9 mouse cellular contexts compared by ENCODE assay signal in genomic region chr11:114851269-114851607, GRCm38 (mm10). TPM values are rescaled to one million over a fixed set of nuclear protein-coding genes. Genes with fewer than 3 reads are reported as not detected.
DNase-seq lines count a peak whose midpoint lies in the region; ATAC-seq and TF ChIP-seq lines count a peak whose summit lies in the region.
"Had no signal": no experiment of that assay in that cellular context is flagged by ENCODE, and none has a peak within 500 bp of the region (broad histone marks: within the 10 kb centered on the region; RNA-seq: fewer than 3 reads in every experiment).

No protein-coding gene starts in this region.

- ATAC-seq in kidney, embryonic 14.5 days (ENCODE audit: low FRiP score, low TSS enrichment): peak; percentile 10; the same call in 1 of the 2 replicates
- 0 out of 2 replicates have a peak, but pooled peaks have one; percentile 4 for ATAC-seq in embryonic facial prominence, embryonic 12.5 days (ENCODE audit: insufficient number of reproducible peaks, insufficient read depth, low FRiP score, low TSS enrichment)
- peak; percentile 16; the same call in 1 of the 2 replicates for ATAC-seq in neural tube, embryonic 13.5 days (ENCODE audit: low read depth)

- H3K9ac ChIP-seq in kidney, embryonic 14.5 days (ENCODE audit: low read depth, low read length): peak overlapping the region; percentile 95
- peak overlapping the region; percentile 94 for H3K9ac ChIP-seq in embryonic facial prominence, embryonic 12.5 days
- H3K9ac ChIP-seq in neural tube, embryonic 13.5 days: peak overlapping the region; percentile 72

- peak overlapping the region; percentile 79 for H3K4me3 ChIP-seq in kidney, embryonic 14.5 days (ENCODE audit: low read length)
- peak overlapping the region; percentile 66 for H3K4me3 ChIP-seq in bone marrow macrophage, adult 2 months (ENCODE audit: insufficient read depth, low read length)
- peak overlapping the region; percentile 89 for H3K4me3 ChIP-seq in embryonic facial prominence, embryonic 12.5 days
- peak overlapping the region; percentile 85 for H3K4me3 ChIP-seq in limb, embryonic 10.5 days
- H3K4me3 ChIP-seq in neural tube, embryonic 13.5 days: peak overlapping the region; percentile 59

- no peak for TF ChIP-seq CTCF in bone marrow macrophage, adult 2 months (IDR thresholded peaks at IDR 0.05; ENCODE audit: low read depth, low read length)

- H3K9me3 ChIP-seq in kidney, embryonic 14.5 days (ENCODE audit: control insufficient read depth, low read length): no peaks in the 10 kb centered on the region
- H3K9me3 ChIP-seq in embryonic facial prominence, embryonic 12.5 days: no peaks in the 10 kb centered on the region
- no peaks in the 10 kb centered on the region for H3K9me3 ChIP-seq in limb, embryonic 10.5 days (replicated peaks)
- no peaks in the 10 kb centered on the region for H3K9me3 ChIP-seq in neural tube, embryonic 13.5 days

- H3K27ac ChIP-seq in kidney, embryonic 14.5 days (ENCODE audit: low read depth, low read length): peak overlapping the region; percentile 94
- no peak overlapping the region for H3K27ac ChIP-seq in bone marrow macrophage, adult 2 months (ENCODE audit: insufficient read depth, low read depth, low read length)
- H3K27ac ChIP-seq in embryonic facial prominence, embryonic 12.5 days: peak overlapping the region; percentile 96
- H3K27ac ChIP-seq in limb, embryonic 10.5 days: peak overlapping the region; percentile 93
- H3K27ac ChIP-seq in neural tube, embryonic 13.5 days (replicated peaks): peak overlapping the region; percentile 62

- H3K36me3 ChIP-seq in kidney, embryonic 14.5 days (ENCODE audit: control insufficient read depth, insufficient read depth, low read length): no peaks in the 10 kb centered on the region
- H3K36me3 ChIP-seq in embryonic facial prominence, embryonic 12.5 days: no peaks in the 10 kb centered on the region
- H3K36me3 ChIP-seq in limb, embryonic 10.5 days: peaks cover 5% of the 10 kb centered on the region; the same call in 1 of the 2 replicates
- no peaks in the 10 kb centered on the region for H3K36me3 ChIP-seq in neural tube, embryonic 13.5 days

- no peak for TF ChIP-seq POLR2A in bone marrow macrophage, adult 2 months (IDR thresholded peaks at IDR 0.05; ENCODE audit: borderline replicate concordance, low read depth, low read length)

- under 1% methylated on average over 27 of the region's 27 CpGs for WGBS in kidney, embryonic 14.5 days
- under 1% methylated on average over 27 of the region's 27 CpGs for WGBS in embryonic facial prominence, embryonic 12.5 days
- under 1% methylated on average over 27 of the region's 27 CpGs for WGBS in limb, embryonic 10.5 days
- WGBS in neural tube, embryonic 13.5 days: under 1% methylated on average over 27 of the region's 27 CpGs

- H3K4me1 ChIP-seq in kidney, embryonic 14.5 days (ENCODE audit: control insufficient read depth, insufficient read depth, low read length): peaks cover 47% of the 10 kb centered on the region
- peaks cover 6% of the 10 kb centered on the region for H3K4me1 ChIP-seq in bone marrow macrophage, adult 2 months (ENCODE audit: control insufficient read depth, insufficient read depth, low read length)
- peaks cover 33% of the 10 kb centered on the region for H3K4me1 ChIP-seq in embryonic facial prominence, embryonic 12.5 days
- peaks cover 71% of the 10 kb centered on the region for H3K4me1 ChIP-seq in limb, embryonic 10.5 days
- peaks cover 34% of the 10 kb centered on the region for H3K4me1 ChIP-seq in neural tube, embryonic 13.5 days (replicated peaks)

- DNase-seq in kidney, adult 9 months: no peak
- no peak for DNase-seq in limb, embryonic 10.5 days (ENCODE audit: low spot score)
- no peak for DNase-seq in adipocyte (ENCODE audit: low spot score)
- no peak for DNase-seq in thymus, postnatal 10 days (ENCODE audit: low spot score in 2 of 2)

- H3K4me2 ChIP-seq in kidney, embryonic 14.5 days (replicated peaks; ENCODE audit: low read depth, low read length): peak overlapping the region; percentile 92
- H3K4me2 ChIP-seq in embryonic facial prominence, embryonic 12.5 days (replicated peaks): peak overlapping the region; percentile 96
- peak overlapping the region; percentile 98 for H3K4me2 ChIP-seq in neural tube, embryonic 13.5 days

- no peaks in the 10 kb centered on the region for H3K27me3 ChIP-seq in kidney, embryonic 14.5 days (ENCODE audit: control insufficient read depth, insufficient read depth, low read length)
- no peaks in the 10 kb centered on the region for H3K27me3 ChIP-seq in embryonic facial prominence, embryonic 12.5 days
- H3K27me3 ChIP-seq in limb, embryonic 10.5 days (ENCODE audit: low read depth, poor library complexity, severe bottlenecking): peaks cover 23% of the 10 kb centered on the region; the same call in 1 of the 2 replicates
- H3K27me3 ChIP-seq in neural tube, embryonic 13.5 days: peaks cover 66% of the 10 kb centered on the region

RNA-seq across cellular contexts. Expression of gene Gprc5c, which starts 0.3 kb away (rescaled TPM):
- polyA plus RNA-seq in kidney, embryonic 14.5 days (2014; fragmentation: Nextera tagmentation; extraction: Ambion mirVana): 49.9 and 105 TPM in 2 replicates
- polyA plus RNA-seq in bone marrow macrophage, adult 2 months (2012; ENCODE audit: insufficient read depth, insufficient read length, missing spikeins): 35.4 and 38.0 TPM in 2 replicates
- polyA plus RNA-seq in embryonic facial prominence, embryonic 12.5 days (2016; fragmentation: Nextera tagmentation; extraction: Ambion mirVana): 55.7 and 56.3 TPM in 2 replicates
- 40.7 and 50.1 TPM in 2 replicates for polyA plus RNA-seq in limb, embryonic 10.5 days (2016; fragmentation: Nextera tagmentation; extraction: Ambion mirVana)
- polyA plus RNA-seq in neural tube, embryonic 13.5 days (2015; fragmentation: Nextera tagmentation; extraction: Ambion mirVana): 14.2 and 15.6 TPM in 2 replicates

RNA-seq across cellular contexts. Expression of gene Cd300a, which starts 38.6 kb away (rescaled TPM):
- 0.91 and 1.2 TPM in 2 replicates for polyA plus RNA-seq in kidney, embryonic 14.5 days (2014; fragmentation: Nextera tagmentation; extraction: Ambion mirVana)
- polyA plus RNA-seq in bone marrow macrophage, adult 2 months (2012; ENCODE audit: insufficient read depth, insufficient read length, missing spikeins): 202 and 239 TPM in 2 replicates
- polyA plus RNA-seq in embryonic facial prominence, embryonic 12.5 days (2016; fragmentation: Nextera tagmentation; extraction: Ambion mirVana): 0.87 and 1.5 TPM in 2 replicates
- polyA plus RNA-seq in limb, embryonic 10.5 days (2016; fragmentation: Nextera tagmentation; extraction: Ambion mirVana): 0.49 and 0.67 TPM in 2 replicates
- 1.2 and 2.8 TPM in 2 replicates for polyA plus RNA-seq in neural tube, embryonic 13.5 days (2015; fragmentation: Nextera tagmentation; extraction: Ambion mirVana)

RNA-seq across cellular contexts. Expression of gene Gpr142, which starts 52.5 kb away (rescaled TPM):
- polyA plus RNA-seq in kidney, embryonic 14.5 days (2014; fragmentation: Nextera tagmentation; extraction: Ambion mirVana): 0.19 TPM in 1 of 2 replicates, not detected in the other
- polyA plus RNA-seq in bone marrow macrophage, adult 2 months (2012; ENCODE audit: insufficient read depth, insufficient read length, missing spikeins): not detected in 2 replicates
- polyA plus RNA-seq in embryonic facial prominence, embryonic 12.5 days (2016; fragmentation: Nextera tagmentation; extraction: Ambion mirVana): not detected in 2 replicates
- not detected in 2 replicates for polyA plus RNA-seq in limb, embryonic 10.5 days (2016; fragmentation: Nextera tagmentation; extraction: Ambion mirVana)
- not detected in 2 replicates for polyA plus RNA-seq in neural tube, embryonic 13.5 days (2015; fragmentation: Nextera tagmentation; extraction: Ambion mirVana)
- polyA plus RNA-seq: large intestine, adult 2 months had no signal

RNA-seq across cellular contexts. Expression of gene Btbd17, which starts 55.5 kb away (rescaled TPM):
- polyA plus RNA-seq in kidney, embryonic 14.5 days (2014; fragmentation: Nextera tagmentation; extraction: Ambion mirVana): 0.77 and 1.6 TPM in 2 replicates
- polyA plus RNA-seq in bone marrow macrophage, adult 2 months (2012; ENCODE audit: insufficient read depth, insufficient read length, missing spikeins): not detected in 2 replicates
- polyA plus RNA-seq in embryonic facial prominence, embryonic 12.5 days (2016; fragmentation: Nextera tagmentation; extraction: Ambion mirVana): 7.6 and 8.7 TPM in 2 replicates
- polyA plus RNA-seq in limb, embryonic 10.5 days (2016; fragmentation: Nextera tagmentation; extraction: Ambion mirVana): 0.14 TPM in 1 of 2 replicates, not detected in the other
- polyA plus RNA-seq in neural tube, embryonic 13.5 days (2015; fragmentation: Nextera tagmentation; extraction: Ambion mirVana): 19.4 and 22.7 TPM in 2 replicates

Comparison
In these comparisons a context has a peak if more than half of its experiments do, and no peak if none do; other contexts are left out.
1. RNA of gene Cd300a, which starts 38.6 kb away (polyA plus RNA-seq): 202 to 239 TPM in bone marrow macrophage, adult 2 months; 1.2 to 2.8 TPM in neural tube, embryonic 13.5 days, 0.91 to 1.2 TPM in kidney, embryonic 14.5 days, 0.87 to 1.5 TPM in embryonic facial prominence, embryonic 12.5 days and 0.49 to 0.67 TPM in limb, embryonic 10.5 days; every median in the first group is over 10 times any median in the second.
2. Peak in every context shown above with its lines, with median percentiles within 50 percentile points of each other: ATAC-seq, H3K4me2 ChIP-seq, H3K4me3 ChIP-seq and H3K9ac ChIP-seq.